Mouse (Mus musculus): Measurements from ENCODE around the gene Luc7l3. TPM values are rescaled to one million over a fixed set of nuclear protein-coding genes. Genes with fewer than 3 reads are reported as not detected.

The Luc7l3 gene
- polyA plus RNA-seq, 1 experiment from 2014 or later: 167 TPM

DNA sequence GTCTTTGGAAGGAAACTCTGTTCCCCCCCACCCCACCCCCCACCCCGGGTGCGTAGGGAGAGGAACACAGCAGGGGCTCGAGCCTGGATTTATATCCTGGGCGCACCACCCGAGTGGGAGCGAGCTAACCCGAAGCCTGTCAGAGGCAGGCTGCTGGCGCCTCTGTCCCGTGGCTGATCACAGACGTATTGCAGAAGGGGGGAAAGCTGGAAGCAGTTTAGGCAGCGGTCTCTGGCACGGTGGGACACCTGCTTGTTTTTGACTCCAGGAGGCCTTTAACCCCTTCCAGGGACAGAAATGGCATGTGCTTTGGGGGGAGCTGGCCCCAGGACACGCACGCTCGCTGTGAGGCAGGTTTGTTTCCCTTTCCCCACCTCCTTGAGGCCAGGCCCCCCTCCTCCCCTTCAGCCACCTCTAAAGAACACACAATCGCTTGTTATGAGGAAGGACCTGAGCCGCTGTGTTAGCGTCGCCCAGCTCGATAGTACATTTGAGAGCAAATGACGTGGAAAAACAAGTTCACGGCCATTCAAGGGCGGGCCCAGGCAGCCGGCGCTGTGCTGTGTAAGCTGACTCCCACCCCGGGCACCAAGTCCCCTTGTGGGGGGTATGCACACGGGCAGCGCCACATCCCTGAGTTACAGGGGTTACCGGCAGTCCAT is 78.9 kb downstream of the Luc7l3 start:
- no peaks in the 10 kb centered on the region for H3K9me3 ChIP-seq
- H3K4me2 ChIP-seq: peak overlapping the region; percentile 49
- peak overlapping the region; percentile 13 for H3K4me3 ChIP-seq
- peak; percentile 36; the same call in 1 of the 2 replicates for ATAC-seq (ENCODE audit: low FRiP score)
- WGBS: 4% methylated on average over 29 of the region's 29 CpGs
- H3K27me3 ChIP-seq: peaks cover 9% of the 10 kb centered on the region; the same call in 1 of the 2 replicates
- H3K27ac ChIP-seq: peak overlapping the region; percentile 73
- H3K36me3 ChIP-seq: no peaks in the 10 kb centered on the region
- H3K9ac ChIP-seq: peak overlapping the region; percentile 55
- H3K4me1 ChIP-seq (replicated peaks): peaks cover 49% of the 10 kb centered on the region

DNA sequence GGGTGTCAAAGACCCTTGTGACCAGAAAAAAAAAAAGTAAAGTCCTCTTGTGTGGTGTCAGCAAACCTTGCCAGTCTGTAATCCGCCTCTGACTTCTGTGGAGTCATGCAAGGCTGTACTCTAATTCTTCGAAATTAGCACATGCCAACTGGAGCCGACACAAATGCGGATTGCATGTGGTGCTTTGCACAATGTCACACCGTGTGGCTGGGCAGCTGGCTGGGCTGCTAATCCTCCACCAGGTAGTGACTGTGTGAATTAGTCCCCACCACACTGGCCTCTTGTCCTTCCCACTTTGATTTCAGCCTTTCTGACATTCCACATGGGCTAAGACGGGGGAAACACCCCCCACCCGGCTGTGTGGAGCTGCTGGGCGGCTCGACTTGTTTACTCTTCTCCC is 82.1 kb downstream of the Luc7l3 start:
- Histone ChIP-seq H3K4me3 (no peak overlapping the region), H3K36me3 (no peaks in the 10 kb centered on the region), H3K9me3 (no peaks in the 10 kb centered on the region), H3K27ac (0 out of 2 replicates have a peak overlapping the region, but pooled peaks have one; percentile 18), H3K4me1 (replicated peaks) (peaks cover 41% of the 10 kb centered on the region), H3K9ac (no peak overlapping the region), H3K4me2 (no peak overlapping the region), H3K27me3 (peaks cover 9% of the 10 kb centered on the region; the same call in 1 of the 2 replicates)
- 43% methylated on average over 9 of the region's 9 CpGs for WGBS
- ATAC-seq (ENCODE audit: low FRiP score): no peak

- peaks cover 35% of the 10 kb centered on the region for H3K4me1 ChIP-seq (replicated peaks)
- no peaks in the 10 kb centered on the region for H3K9me3 ChIP-seq
- no peak overlapping the region for H3K4me2 ChIP-seq
- no peak overlapping the region for H3K4me3 ChIP-seq
- peaks cover 9% of the 10 kb centered on the region; the same call in 1 of the 2 replicates for H3K27me3 ChIP-seq
- WGBS: 95% methylated on average over 8 of the region's 8 CpGs
- no peaks in the 10 kb centered on the region for H3K36me3 ChIP-seq
- H3K9ac ChIP-seq: no peak overlapping the region
- no peak overlapping the region for H3K27ac ChIP-seq
- no peak for ATAC-seq (ENCODE audit: low FRiP score)
Observed at GRCm38 (mm10) chr11:94238786-94239185, 83.0 kb downstream of the Luc7l3 start.

Other genes starting within 250 kb of the Luc7l3 start
- gene Tob1, start 110.5 kb downstream of the Luc7l3 start, polyA plus RNA-seq (2015; fragmentation: Nextera tagmentation; extraction: Ambion mirVana): 32.3 and 36.0 TPM in 2 replicates
- gene Wfikkn2, start 76.0 kb downstream of the Luc7l3 start, polyA plus RNA-seq (2015; fragmentation: Nextera tagmentation; extraction: Ambion mirVana): 5.9 and 8.6 TPM in 2 replicates
- gene Gm21885, start 40.1 kb downstream of the Luc7l3 start, polyA plus RNA-seq (2015; fragmentation: Nextera tagmentation; extraction: Ambion mirVana): 0.43 and 0.70 TPM in 2 replicates
- 10.6 and 12.9 TPM in 2 replicates for gene Ankrd40, start 6.0 kb upstream of the Luc7l3 start, polyA plus RNA-seq (2015; fragmentation: Nextera tagmentation; extraction: Ambion mirVana)
- 0.50 and 0.77 TPM in 2 replicates for gene Abcc3, start 71.0 kb upstream of the Luc7l3 start, polyA plus RNA-seq (2015; fragmentation: Nextera tagmentation; extraction: Ambion mirVana)
- 13.6 and 14.2 TPM in 2 replicates for gene Cacna1g, start 152.2 kb upstream of the Luc7l3 start, polyA plus RNA-seq (2015; fragmentation: Nextera tagmentation; extraction: Ambion mirVana)
- 0.17 and 0.56 TPM in 2 replicates for gene Spata20, start 164.2 kb upstream of the Luc7l3 start, polyA plus RNA-seq (2015; fragmentation: Nextera tagmentation; extraction: Ambion mirVana)
- 0.44 and 0.90 TPM in 2 replicates for gene Epn3, start 178.0 kb upstream of the Luc7l3 start, polyA plus RNA-seq (2015; fragmentation: Nextera tagmentation; extraction: Ambion mirVana)
- gene Mycbpap, start 199.8 kb upstream of the Luc7l3 start, polyA plus RNA-seq (2015; fragmentation: Nextera tagmentation; extraction: Ambion mirVana): 3.2 and 3.8 TPM in 2 replicates
- 4.7 and 5.1 TPM in 2 replicates for gene Rsad1, start 227.3 kb upstream of the Luc7l3 start, polyA plus RNA-seq (2015; fragmentation: Nextera tagmentation; extraction: Ambion mirVana)
- 0.32 and 0.38 TPM in 2 replicates for gene Chad, start 243.1 kb upstream of the Luc7l3 start, polyA plus RNA-seq (2015; fragmentation: Nextera tagmentation; extraction: Ambion mirVana)

Data from hindbrain, embryonic 13.5 days (tissue).